Mouse (Mus musculus) thymus, postnatal 4 days (tissue): ENCODE data around the gene Gabarapl2.
A peak's percentile ranks its signal among the peaks of the same experiment; 100 is the strongest.

Experiments used
- DNase-seq: peaks from one replicate; pipeline ENCODE4 v3.0.0; 2021

Gene Gabarapl2

GRCm38 (mm10) chr8:111974138-111974537 lies 33.6 kb downstream of the Gabarapl2 start:
- DNase-seq: no peak

GRCm38 (mm10) chr8:111975706-111976105 lies 35.2 kb downstream of the Gabarapl2 start:
- DNase-seq: no peak

GRCm38 (mm10) chr8:111976326-111976725 lies 35.8 kb downstream of the Gabarapl2 start:
- DNase-seq: peak; percentile 54

DNA sequence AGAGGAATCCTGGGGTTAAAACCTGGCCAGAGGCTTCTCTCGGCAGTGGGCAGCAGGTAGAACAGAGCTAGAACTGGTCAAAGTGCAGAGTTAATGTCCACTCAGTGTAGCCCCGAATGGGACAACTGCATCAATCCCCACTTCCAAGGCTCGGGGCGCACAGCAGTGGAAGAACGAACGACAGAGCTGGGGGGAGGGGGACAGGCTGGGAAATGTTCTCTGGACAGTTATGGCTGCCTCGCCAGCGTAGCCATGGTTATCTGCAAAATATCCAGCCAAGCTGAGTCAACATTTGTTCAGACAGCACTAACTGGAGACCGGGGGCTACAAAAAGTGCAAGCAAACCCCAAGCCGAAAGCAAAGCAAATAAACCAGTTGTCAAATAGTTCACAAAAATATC lies 37.6 kb downstream of the Gabarapl2 start:
- no peak for DNase-seq

- peak; percentile 66 for DNase-seq
Observed at GRCm38 (mm10) chr8:111982116-111982515, 41.6 kb downstream of the Gabarapl2 start.

GRCm38 (mm10) chr8:111984511-111984910 lies 44.0 kb downstream of the Gabarapl2 start:
- DNase-seq: no peak

DNA sequence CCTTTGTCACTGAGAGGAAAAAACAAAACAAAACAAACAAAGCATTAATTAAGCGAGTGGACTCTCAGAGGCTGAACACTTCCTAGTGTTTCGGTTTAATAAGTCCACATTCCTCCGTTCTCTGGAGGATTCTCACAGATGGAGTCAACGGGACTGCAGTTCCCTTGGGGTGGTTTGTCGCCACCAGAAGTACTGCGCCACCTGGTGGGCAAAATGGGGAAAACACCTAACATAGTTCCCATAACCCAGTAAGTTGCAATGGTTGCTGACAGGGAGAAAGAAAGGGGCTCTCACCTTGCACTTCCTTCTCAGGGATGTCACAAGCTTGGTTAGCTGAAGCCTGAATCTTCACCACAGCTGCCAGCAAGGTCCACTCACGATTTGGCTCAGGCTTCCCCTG lies 49.4 kb downstream of the Gabarapl2 start:
- DNase-seq: peak; percentile 89

GRCm38 (mm10) chr8:111991278-111991677 lies 50.8 kb downstream of the Gabarapl2 start:
- no peak for DNase-seq

- peak; percentile 89 for DNase-seq
Observed at GRCm38 (mm10) chr8:111992013-111992702, 51.7 kb downstream of the Gabarapl2 start, which contains the start of gene Adat1. Gene Adat1 (minus strand): TSS chr8:111992302.

- no peak for DNase-seq
Observed at GRCm38 (mm10) chr8:111992703-111993039, 52.2 kb downstream of the Gabarapl2 start.
